Mouse (Mus musculus): ENCODE results near the gene Gna14. TPM values are rescaled to one million over a fixed set of nuclear protein-coding genes. Genes with fewer than 3 reads are reported as not detected.

Gene Gna14
- total and polyA plus RNA-seq, 2 experiments from 2014 or later, result 0.60 to 0.93 TPM

GRCm38 (mm10) chr19:16538416-16538815 lies 102.9 kb downstream of the Gna14 start:
- no peak for TF ChIP-seq CTCF (IDR thresholded peaks at IDR 0.05)

GRCm38 (mm10) chr19:16543688-16544087 lies 108.1 kb downstream of the Gna14 start:
- Histone ChIP-seq H3K27me3 (ENCODE audit: insufficient read depth, low read length) (no peaks in the 10 kb centered on the region), H3K4me2 (ENCODE audit: low read depth, low read length, poor library complexity, severe bottlenecking) (no peak overlapping the region), H3K9me3 (ENCODE audit: low read length) (no peaks in the 10 kb centered on the region), H3K4me1 (ENCODE audit: insufficient read depth, low read length) (no peaks in the 10 kb centered on the region), H3K36me3 (ENCODE audit: insufficient read depth, low read length) (no peaks in the 10 kb centered on the region), H3K4me3 (ENCODE audit: low read depth, low read length) (no peak overlapping the region), H3K9ac (replicated peaks; ENCODE audit: low read length, poor library complexity, severe bottlenecking) (no peak overlapping the region), H3K27ac (ENCODE audit: low read depth, low read length) (no peak overlapping the region)
- no peak for DNase-seq (ENCODE audit: low spot score)
- ATAC-seq (ENCODE audit: low FRiP score), result no peak
- no peak for TF ChIP-seq CTCF (IDR thresholded peaks at IDR 0.05)
- 95% methylated on average over 4 of the region's 4 CpGs for WGBS

More at GRCm38 (mm10) chr19:16538416-16538815, 102.9 kb downstream of the Gna14 start:
- Histone ChIP-seq H3K9ac (replicated peaks; ENCODE audit: low read length, poor library complexity, severe bottlenecking) (no peak overlapping the region), H3K9me3 (ENCODE audit: low read length) (no peaks in the 10 kb centered on the region), H3K4me1 (ENCODE audit: insufficient read depth, low read length) (no peaks in the 10 kb centered on the region), H3K4me2 (ENCODE audit: low read depth, low read length, poor library complexity, severe bottlenecking) (no peak overlapping the region), H3K36me3 (ENCODE audit: insufficient read depth, low read length) (no peaks in the 10 kb centered on the region), H3K27ac (ENCODE audit: low read depth, low read length) (no peak overlapping the region), H3K27me3 (ENCODE audit: insufficient read depth, low read length) (no peaks in the 10 kb centered on the region), H3K4me3 (ENCODE audit: low read depth, low read length) (no peak overlapping the region)
- WGBS, result 93% methylated on average over 2 of the region's 2 CpGs
- DNase-seq (ENCODE audit: low spot score) (no peak), ATAC-seq (ENCODE audit: low FRiP score) (no peak)

- no peak overlapping the region for H3K4me3 ChIP-seq (ENCODE audit: low read depth, low read length)
- no peak for TF ChIP-seq CTCF (IDR thresholded peaks at IDR 0.05)
- no peak overlapping the region for H3K4me2 ChIP-seq (ENCODE audit: low read depth, low read length, poor library complexity, severe bottlenecking)
- DNase-seq (ENCODE audit: low spot score), result no peak
- no peak for ATAC-seq (ENCODE audit: low FRiP score)
- no peaks in the 10 kb centered on the region for H3K9me3 ChIP-seq (ENCODE audit: low read length)
- no peaks in the 10 kb centered on the region for H3K4me1 ChIP-seq (ENCODE audit: insufficient read depth, low read length)
- H3K36me3 ChIP-seq (ENCODE audit: insufficient read depth, low read length), result no peaks in the 10 kb centered on the region
- 61% methylated on average over 8 of the region's 8 CpGs for WGBS
- H3K27me3 ChIP-seq (ENCODE audit: insufficient read depth, low read length), result no peaks in the 10 kb centered on the region
- H3K9ac ChIP-seq (replicated peaks; ENCODE audit: low read length, poor library complexity, severe bottlenecking), result no peak overlapping the region
- H3K27ac ChIP-seq (ENCODE audit: low read depth, low read length), result no peak overlapping the region
These were observed 121.4 kb downstream of the Gna14 start for GRCm38 (mm10) chr19:16556988-16557387.

GRCm38 (mm10) chr19:16557971-16558370 lies 122.4 kb downstream of the Gna14 start:
- DNase-seq (ENCODE audit: low spot score) (no peak), ATAC-seq (ENCODE audit: low FRiP score) (no peak)
- Histone ChIP-seq H3K9me3 (ENCODE audit: low read length) (no peaks in the 10 kb centered on the region), H3K9ac (replicated peaks; ENCODE audit: low read length, poor library complexity, severe bottlenecking) (no peak overlapping the region), H3K4me1 (ENCODE audit: insufficient read depth, low read length) (no peaks in the 10 kb centered on the region), H3K4me3 (ENCODE audit: low read depth, low read length) (no peak overlapping the region), H3K27me3 (ENCODE audit: insufficient read depth, low read length) (no peaks in the 10 kb centered on the region), H3K4me2 (ENCODE audit: low read depth, low read length, poor library complexity, severe bottlenecking) (no peak overlapping the region), H3K27ac (ENCODE audit: low read depth, low read length) (no peak overlapping the region), H3K36me3 (ENCODE audit: insufficient read depth, low read length) (no peaks in the 10 kb centered on the region)
- peak; percentile 56 for TF ChIP-seq CTCF (IDR thresholded peaks at IDR 0.05)
- WGBS, result 74% methylated on average over 5 of the region's 5 CpGs

GRCm38 (mm10) chr19:16558570-16558969 lies 123.0 kb downstream of the Gna14 start:
- H3K9ac ChIP-seq (replicated peaks; ENCODE audit: low read length, poor library complexity, severe bottlenecking), result no peak overlapping the region

GRCm38 (mm10) chr19:16559243-16559896 lies 123.8 kb downstream of the Gna14 start:
- no peaks in the 10 kb centered on the region for H3K9me3 ChIP-seq (ENCODE audit: low read length)
- no peak for ATAC-seq (ENCODE audit: low FRiP score)
- TF ChIP-seq CTCF (IDR thresholded peaks at IDR 0.05), result no peak

More at GRCm38 (mm10) chr19:16558570-16558969, 123.0 kb downstream of the Gna14 start:
- DNase-seq (ENCODE audit: low spot score) (no peak), ATAC-seq (ENCODE audit: low FRiP score) (no peak)
- H3K4me2 ChIP-seq (ENCODE audit: low read depth, low read length, poor library complexity, severe bottlenecking), result no peak overlapping the region
- H3K4me3 ChIP-seq (ENCODE audit: low read depth, low read length), result no peak overlapping the region
- no peak overlapping the region for H3K27ac ChIP-seq (ENCODE audit: low read depth, low read length)
- no peaks in the 10 kb centered on the region for H3K27me3 ChIP-seq (ENCODE audit: insufficient read depth, low read length)
- WGBS, result 76% methylated on average over 2 of the region's 2 CpGs
- H3K9me3 ChIP-seq (ENCODE audit: low read length), result no peaks in the 10 kb centered on the region
- TF ChIP-seq CTCF (IDR thresholded peaks at IDR 0.05), result no peak
- no peaks in the 10 kb centered on the region for H3K36me3 ChIP-seq (ENCODE audit: insufficient read depth, low read length)
- H3K4me1 ChIP-seq (ENCODE audit: insufficient read depth, low read length), result no peaks in the 10 kb centered on the region

More at GRCm38 (mm10) chr19:16559243-16559896, 123.8 kb downstream of the Gna14 start:
- H3K4me1 ChIP-seq (ENCODE audit: insufficient read depth, low read length), result no peaks in the 10 kb centered on the region
- H3K36me3 ChIP-seq (ENCODE audit: insufficient read depth, low read length), result no peaks in the 10 kb centered on the region
- WGBS, result 78% methylated on average over 9 of the region's 9 CpGs
- no peak overlapping the region for H3K27ac ChIP-seq (ENCODE audit: low read depth, low read length)
- H3K9ac ChIP-seq (replicated peaks; ENCODE audit: low read length, poor library complexity, severe bottlenecking), result no peak overlapping the region
- no peak for DNase-seq (ENCODE audit: low spot score)
- H3K4me3 ChIP-seq (ENCODE audit: low read depth, low read length), result no peak overlapping the region
- H3K4me2 ChIP-seq (ENCODE audit: low read depth, low read length, poor library complexity, severe bottlenecking), result no peak overlapping the region
- H3K27me3 ChIP-seq (ENCODE audit: insufficient read depth, low read length), result no peaks in the 10 kb centered on the region
